Mouse (Mus musculus) thymus, adult 2 months (tissue): ENCODE data around the gene Lrfn4. TPM values are rescaled to one million over a fixed set of nuclear protein-coding genes. Genes with fewer than 3 reads are reported as not detected.

Experiments
- DNase-seq: peaks from one replicate; pipeline ENCODE4 v3.0.0; 2021
- H3K27ac ChIP-seq: fragments of 200-500 bp; 2 replicates; pipeline ENCODE4 v1.5.1; 2012; ENCODE audit warnings: low read length, control low read depth; ENCODE audit not compliant: control insufficient read depth, insufficient read depth
- H3K27me3 ChIP-seq: fragments of 200-500 bp; 2 replicates; pipeline ENCODE4 v1.6.1; 2012; ENCODE audit warnings: mild to moderate bottlenecking, low read length, moderate library complexity, mixed read lengths; ENCODE audit not compliant: control insufficient read depth, insufficient read depth
- H3K36me3 ChIP-seq: fragments of 200-500 bp; 2 replicates; pipeline ENCODE4 v1.6.1; 2012; ENCODE audit warnings: mild to moderate bottlenecking, low read length, moderate library complexity; ENCODE audit not compliant: control insufficient read depth, insufficient read depth
- H3K4me1 ChIP-seq: fragments of 200-500 bp; replicated peaks from 2 replicates; pipeline ENCODE4 v1.6.1; 2012; ENCODE audit warnings: low read length; ENCODE audit not compliant: control insufficient read depth, insufficient read depth
- H3K4me3 ChIP-seq: fragments of 200-500 bp; 2 replicates; pipeline ENCODE4 v1.5.1; 2012; ENCODE audit warnings: mild to moderate bottlenecking, low read length, control low read depth, moderate library complexity; ENCODE audit not compliant: control insufficient read depth, insufficient read depth
- CTCF ChIP-seq: fragments of 200-500 bp; IDR thresholded peaks from 2 replicates; pipeline ENCODE4 v1.5.1; 2012; ENCODE audit warnings: mild to moderate bottlenecking, control low read depth, low read length, moderate library complexity, borderline replicate concordance; ENCODE audit not compliant: control insufficient read depth, poor library complexity, insufficient read depth; ENCODE audit errors: extremely low read depth
- POLR2A ChIP-seq: fragments of 200-500 bp; IDR thresholded peaks from 2 replicates; pipeline ENCODE4 v1.6.1; 2012; ENCODE audit warnings: mild to moderate bottlenecking, low read length, control low read depth, moderate library complexity; ENCODE audit not compliant: control insufficient read depth, poor library complexity, insufficient read depth; ENCODE audit errors: extremely low read depth
- WGBS: fragments of 180-500 bp; shearing (Covaris S2); methylation state at CpG from one replicate; pipeline ENCODE4 v1.1.7; 2018; 5-methylcytosine and 5-hydroxymethylcytosine counted together
- polyA plus RNA-seq: library from polyadenylated mRNA; depleted of rRNA; stranded (reverse); fragments of >200 nt; gene quantifications from 2 replicates; pipeline ENCODE4 v1.2.3, GENCODE M21; 2012

The Lrfn4 gene
- polyA plus RNA-seq, 1 experiment, result 17.3 TPM

DNA sequence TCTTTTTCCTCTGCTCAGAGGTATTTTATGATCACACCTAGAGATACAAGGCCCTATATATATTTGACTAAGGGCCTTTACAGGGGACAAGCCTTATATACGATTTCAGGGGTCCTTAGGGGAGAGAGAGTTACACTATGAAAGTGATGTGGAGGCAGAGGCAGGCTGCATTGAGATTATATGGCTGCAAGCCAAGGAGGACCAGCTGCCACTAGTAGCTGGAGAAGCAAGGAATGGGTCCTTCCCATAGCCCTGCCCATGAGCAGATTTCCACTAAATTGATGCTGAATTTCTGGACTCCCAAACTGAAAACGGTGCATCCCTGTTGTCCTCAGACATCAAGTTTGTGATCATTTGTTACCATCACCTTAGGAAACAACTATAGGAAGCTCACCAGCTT is 31.6 kb downstream of the Lrfn4 start:
- no peak overlapping the region for H3K4me3 ChIP-seq
- H3K36me3 ChIP-seq, result no peaks in the 10 kb centered on the region
- no peaks in the 10 kb centered on the region for H3K4me1 ChIP-seq
- no peaks in the 10 kb centered on the region for H3K27me3 ChIP-seq
- DNase-seq, result no peak
- WGBS, result 77% methylated on average over 2 of the region's 2 CpGs
- no peak overlapping the region for H3K27ac ChIP-seq
- no peak for TF ChIP-seq POLR2A
- TF ChIP-seq CTCF, result no peak

DNA sequence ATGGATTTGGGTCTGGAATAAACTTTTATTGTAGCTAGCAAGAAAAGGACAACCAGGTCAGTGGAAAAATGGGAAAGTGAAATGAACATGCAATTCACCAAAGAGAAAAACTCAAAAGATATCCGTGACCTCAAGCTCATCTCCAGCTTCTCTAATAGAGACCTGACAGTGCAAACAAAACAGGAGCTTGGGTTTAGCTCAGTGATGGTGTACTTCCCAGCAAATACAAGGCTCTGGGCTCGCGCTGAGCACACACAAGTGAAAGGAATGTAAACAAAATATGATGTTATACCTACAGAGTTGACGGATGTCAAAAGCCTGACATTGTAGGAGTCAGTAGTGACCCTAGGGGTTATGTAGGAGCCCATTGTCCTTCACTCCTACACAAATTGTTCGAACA is 36.2 kb downstream of the Lrfn4 start:
- H3K36me3 ChIP-seq, result no peaks in the 10 kb centered on the region
- 96% methylated on average over 5 of the region's 5 CpGs for WGBS
- H3K27ac ChIP-seq, result no peak overlapping the region
- no peaks in the 10 kb centered on the region for H3K4me1 ChIP-seq
- no peak overlapping the region for H3K4me3 ChIP-seq
- TF ChIP-seq CTCF (no peak), POLR2A (no peak)
- no peaks in the 10 kb centered on the region for H3K27me3 ChIP-seq
- no peak for DNase-seq

DNA sequence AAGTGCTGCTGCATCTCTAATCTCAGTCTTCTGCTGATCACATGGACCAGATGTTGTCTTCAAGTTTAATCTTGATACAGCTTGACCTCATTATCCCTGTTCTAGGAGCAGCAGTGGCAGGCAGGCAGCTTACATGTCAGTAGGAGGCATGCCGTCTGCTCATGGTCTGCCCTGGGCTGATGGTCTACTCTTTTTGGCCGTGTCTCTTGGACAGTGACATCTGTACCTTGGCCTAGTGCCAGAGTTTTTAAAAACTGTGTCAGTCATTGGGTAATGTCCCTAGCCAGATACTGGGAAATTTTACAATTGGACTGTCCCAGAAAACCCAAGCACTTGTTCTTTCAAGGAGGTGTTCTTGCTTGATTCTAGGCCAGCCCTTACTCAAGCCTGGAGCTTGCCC is 36.7 kb downstream of the Lrfn4 start:
- H3K36me3 ChIP-seq, result no peaks in the 10 kb centered on the region
- H3K27ac ChIP-seq, result no peak overlapping the region
- no peak overlapping the region for H3K4me3 ChIP-seq
- no peak for DNase-seq
- no peaks in the 10 kb centered on the region for H3K4me1 ChIP-seq
- TF ChIP-seq POLR2A (no peak), CTCF (no peak)
- no peaks in the 10 kb centered on the region for H3K27me3 ChIP-seq
- 92% methylated on average over 2 of the region's 2 CpGs for WGBS

DNA sequence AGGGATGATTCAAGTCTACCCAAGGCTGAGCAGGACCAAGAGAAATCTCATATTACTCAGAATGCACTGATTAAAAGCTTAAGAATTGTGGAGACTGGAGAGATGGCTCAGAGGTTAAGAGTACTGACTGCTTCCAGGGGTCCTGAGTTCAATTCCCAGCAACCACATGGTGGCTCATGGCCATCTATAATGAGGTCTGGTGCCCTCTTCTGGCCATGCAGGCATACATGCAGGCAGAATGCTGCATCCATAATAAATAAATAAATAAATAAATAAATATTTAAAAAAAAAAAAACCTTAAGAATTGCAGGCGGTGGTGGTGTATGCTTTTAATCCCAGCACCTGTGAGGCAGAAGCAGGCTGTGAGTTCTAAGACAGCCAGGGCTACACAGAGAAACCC is 42.2 kb downstream of the Lrfn4 start:
- TF ChIP-seq POLR2A (no peak), CTCF (no peak)
- Histone ChIP-seq H3K27ac (no peak overlapping the region), H3K27me3 (no peaks in the 10 kb centered on the region), H3K36me3 (no peaks in the 10 kb centered on the region), H3K4me1 (no peaks in the 10 kb centered on the region), H3K4me3 (no peak overlapping the region)
- no peak for DNase-seq
- WGBS, result 92% methylated on average over 1 of the region's 1 CpGs

DNA sequence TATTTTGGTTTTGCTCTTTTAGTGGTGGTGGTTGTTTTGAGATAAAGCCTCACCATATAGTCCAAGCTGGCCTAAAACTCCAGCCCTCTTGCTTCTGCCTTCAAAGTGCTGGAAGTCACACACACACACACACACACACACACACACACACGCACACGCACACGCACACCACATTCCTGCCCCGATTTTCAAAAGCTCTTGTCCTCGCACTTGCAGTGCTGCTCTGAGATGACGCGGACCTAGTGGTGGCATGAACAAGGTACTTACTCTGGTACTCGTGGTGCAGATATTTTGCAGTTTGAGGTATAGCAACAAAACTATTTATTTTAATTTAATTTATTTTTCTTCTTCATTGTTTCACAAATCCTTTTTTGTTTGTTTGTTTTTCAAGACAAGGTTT is 43.0 kb downstream of the Lrfn4 start:
- no peaks in the 10 kb centered on the region for H3K27me3 ChIP-seq
- DNase-seq, result no peak
- H3K4me1 ChIP-seq, result no peaks in the 10 kb centered on the region
- 95% methylated on average over 8 of the region's 8 CpGs for WGBS
- no peak overlapping the region for H3K27ac ChIP-seq
- TF ChIP-seq POLR2A (no peak), CTCF (no peak)
- no peak overlapping the region for H3K4me3 ChIP-seq
- no peaks in the 10 kb centered on the region for H3K36me3 ChIP-seq

DNA sequence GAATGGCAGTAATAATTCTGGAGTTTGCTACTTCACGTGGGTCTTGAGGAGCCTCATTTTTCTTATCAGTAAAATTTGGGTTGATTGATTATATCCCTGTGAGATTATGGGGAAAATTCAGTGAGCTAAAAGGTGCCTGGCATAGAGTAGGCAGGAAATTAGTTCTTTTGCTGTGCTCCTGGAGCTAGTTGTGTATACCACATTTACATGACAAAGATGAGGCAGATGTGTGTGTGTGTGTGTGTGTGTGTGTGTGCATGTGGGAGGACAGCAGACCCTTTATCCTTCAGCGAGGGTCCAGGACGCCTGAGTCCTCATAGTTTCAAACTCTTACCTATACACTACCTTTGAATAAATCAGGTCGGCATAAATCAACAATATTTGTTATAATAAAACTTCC is 43.4 kb downstream of the Lrfn4 start:
- WGBS, result 93% methylated on average over 4 of the region's 4 CpGs
- no peak overlapping the region for H3K4me3 ChIP-seq
- TF ChIP-seq POLR2A, result no peak
- TF ChIP-seq CTCF, result no peak

DNA sequence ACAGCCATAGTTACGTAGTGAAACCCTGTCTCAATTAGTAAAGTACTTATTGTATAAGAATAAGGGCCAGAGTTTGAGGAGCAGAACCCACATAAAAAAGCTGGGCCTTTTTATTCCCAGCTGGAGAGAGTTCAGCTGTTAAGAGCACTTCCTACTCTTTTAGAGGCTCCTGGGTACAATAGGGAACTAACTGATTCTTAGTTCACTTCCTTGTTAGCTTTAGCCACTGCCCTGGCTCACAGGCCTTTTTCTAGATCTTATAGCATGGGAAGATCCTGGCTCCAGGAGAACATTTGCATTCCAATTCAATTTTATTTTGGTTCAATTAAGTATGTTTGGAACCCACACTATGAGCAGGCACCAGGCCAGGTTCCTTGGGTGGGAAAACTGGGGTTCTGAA is 43.8 kb downstream of the Lrfn4 start:
- Histone ChIP-seq H3K4me1 (no peaks in the 10 kb centered on the region), H3K27ac (no peak overlapping the region), H3K27me3 (no peaks in the 10 kb centered on the region), H3K4me3 (no peak overlapping the region), H3K36me3 (no peaks in the 10 kb centered on the region)
- TF ChIP-seq POLR2A, result no peak
- no peak for TF ChIP-seq CTCF
- WGBS, result 94% methylated on average over 1 of the region's 1 CpGs
- no peak for DNase-seq

More for the DNA sequence above, 43.4 kb downstream of the Lrfn4 start:
- Histone ChIP-seq H3K36me3 (no peaks in the 10 kb centered on the region), H3K27me3 (no peaks in the 10 kb centered on the region), H3K27ac (no peak overlapping the region), H3K4me1 (no peaks in the 10 kb centered on the region)
- no peak for DNase-seq

DNA sequence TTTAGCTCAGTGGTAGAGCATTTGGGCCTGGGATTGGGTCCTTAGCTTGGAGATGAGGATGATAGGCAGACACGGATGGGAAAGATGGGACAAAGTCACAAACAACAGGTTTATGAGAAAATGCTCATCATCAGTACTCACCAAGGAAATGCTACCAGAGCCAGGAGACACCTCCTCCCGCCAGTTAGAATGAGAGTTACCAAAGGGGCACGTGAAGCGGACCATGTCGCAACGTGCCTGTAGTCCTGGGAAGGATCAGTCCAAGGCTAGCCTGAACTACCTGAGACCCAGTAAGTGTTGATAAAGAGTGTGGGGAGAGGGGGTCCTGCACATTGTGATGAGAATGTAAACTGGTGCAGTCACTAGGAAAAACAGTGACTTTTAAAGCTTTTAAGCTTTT is 44.7 kb downstream of the Lrfn4 start:
- Histone ChIP-seq H3K36me3 (no peaks in the 10 kb centered on the region), H3K27me3 (no peaks in the 10 kb centered on the region), H3K4me1 (no peaks in the 10 kb centered on the region), H3K4me3 (no peak overlapping the region), H3K27ac (no peak overlapping the region)
- TF ChIP-seq CTCF (no peak), POLR2A (no peak)
- WGBS, result 95% methylated on average over 6 of the region's 6 CpGs
- no peak for DNase-seq
